Mouse (Mus musculus) cerebellum, adult 2 months (tissue): ENCODE measurements around the gene Serpinb9b. TPM values are rescaled to one million over a fixed set of nuclear protein-coding genes. Genes with fewer than 3 reads are reported as not detected.

Experiments used
- DNase-seq, 2 experiments: peaks; one replicate each; pipeline ENCODE4 v3.0.0; 2021
- H3K27ac ChIP-seq: fragments of 200-500 bp; 2 replicates; pipeline ENCODE4 v1.5.1; 2012; ENCODE audit warnings: low read length, control low read depth, inconsistent platforms; ENCODE audit not compliant: insufficient read depth
- H3K27me3 ChIP-seq: fragments of 200-500 bp; 2 replicates; pipeline ENCODE4 v1.6.1; 2012; ENCODE audit warnings: inconsistent platforms, mild to moderate bottlenecking, low read length, moderate library complexity; ENCODE audit not compliant: control insufficient read depth, insufficient read depth
- H3K4me1 ChIP-seq: fragments of 200-500 bp; 2 replicates; pipeline ENCODE4 v1.6.1; 2011; ENCODE audit warnings: low read length; ENCODE audit not compliant: control insufficient read depth, insufficient read depth
- H3K4me3 ChIP-seq: fragments of 200-500 bp; replicated peaks from 2 replicates; pipeline ENCODE3; 2011; ENCODE audit warnings: mild to moderate bottlenecking, low read depth, low read length, control low read depth; ENCODE audit not compliant: insufficient read depth
- CTCF ChIP-seq: fragments of 200-500 bp; IDR thresholded peaks from 2 replicates; pipeline ENCODE4 v1.5.1; 2011; ENCODE audit warnings: low read depth, mild to moderate bottlenecking, control low read depth, low read length, moderate library complexity, borderline replicate concordance; ENCODE audit not compliant: insufficient read depth
- POLR2A ChIP-seq: fragments of 200-500 bp; IDR thresholded peaks from 2 replicates; pipeline ENCODE4 v1.6.1; 2011; ENCODE audit warnings: low read length, control low read depth, borderline replicate concordance; ENCODE audit not compliant: insufficient read depth
- WGBS: fragments of 180-500 bp; shearing (Covaris S2); methylation state at CpG from one replicate; pipeline ENCODE4 v1.1.7; 2018; 5-methylcytosine and 5-hydroxymethylcytosine counted together
- polyA plus RNA-seq: library from polyadenylated mRNA; depleted of rRNA; stranded (reverse); fragments of >200 nt; gene quantifications from 2 replicates; pipeline ENCODE4 v1.2.3, GENCODE M21; 2012; rRNA removed

The Serpinb9b gene
- 0.03 and 0.05 TPM in 2 replicates for polyA plus RNA-seq

DNA sequence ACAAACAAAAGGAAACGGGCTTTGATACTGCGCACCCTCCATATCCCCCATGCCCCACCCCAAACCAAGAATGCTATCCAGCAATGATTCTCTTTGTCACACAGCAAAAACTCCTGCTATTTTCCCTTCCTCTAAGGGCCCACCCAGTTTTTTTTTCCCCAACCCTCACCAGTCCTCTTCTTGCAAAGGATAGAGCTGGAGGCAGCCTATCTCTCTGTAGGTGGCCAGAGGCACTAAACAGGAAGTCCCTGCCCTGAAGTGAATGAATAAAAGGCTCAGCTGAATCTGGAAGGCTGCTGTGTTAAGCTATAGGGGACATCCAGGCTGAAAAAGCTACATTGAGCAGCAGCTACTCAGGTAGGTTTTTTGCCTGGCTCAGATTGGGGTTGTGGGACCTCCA, at the start of gene Serpinb9b:
Gene Serpinb9b, plus strand, starts transcription at position 173 of the 400 bp plus-strand sequence.
- H3K27me3 ChIP-seq, result no peaks in the 10 kb centered on the region
- DNase-seq, result no peak
- WGBS, result 96% methylated on average over 2 of the region's 2 CpGs
- H3K27ac ChIP-seq, result no peak within 1 kb of the TSS
- no peak within 1 kb of the TSS for H3K4me3 ChIP-seq
- no peak for TF ChIP-seq CTCF
- no peak for TF ChIP-seq POLR2A
- no peaks in the 10 kb centered on the region for H3K4me1 ChIP-seq

DNA sequence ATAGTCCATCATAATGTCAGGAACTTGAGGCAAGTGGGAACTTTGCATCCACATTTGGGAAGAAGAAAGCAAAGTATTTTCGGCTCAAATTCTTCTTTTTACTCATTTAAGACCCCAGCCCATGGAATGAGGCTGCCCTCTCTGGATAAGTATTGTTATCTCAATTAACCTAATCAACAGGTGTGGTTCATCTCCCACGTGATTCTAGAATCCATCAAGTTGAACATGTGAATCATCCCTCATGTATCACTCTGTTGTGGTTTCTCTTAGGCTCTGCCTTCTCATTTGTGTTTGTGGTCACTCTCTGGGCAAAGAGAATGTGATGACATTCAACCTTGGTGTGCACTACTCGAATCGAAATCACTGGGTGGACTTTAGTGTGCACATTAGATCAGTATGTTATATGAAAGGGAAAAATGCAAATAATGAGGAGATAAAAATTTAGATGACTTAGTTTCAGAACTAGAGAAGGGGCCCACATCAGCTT, 44.6 kb upstream of the Serpinb9b start:
- Histone ChIP-seq H3K4me3 (no peak overlapping the region), H3K27ac (no peak overlapping the region), H3K4me1 (no peaks in the 10 kb centered on the region), H3K27me3 (no peaks in the 10 kb centered on the region)
- 82% methylated on average over 4 of the region's 4 CpGs for WGBS
- no peak for DNase-seq
- no peak for TF ChIP-seq POLR2A
- no peak for TF ChIP-seq CTCF

DNA sequence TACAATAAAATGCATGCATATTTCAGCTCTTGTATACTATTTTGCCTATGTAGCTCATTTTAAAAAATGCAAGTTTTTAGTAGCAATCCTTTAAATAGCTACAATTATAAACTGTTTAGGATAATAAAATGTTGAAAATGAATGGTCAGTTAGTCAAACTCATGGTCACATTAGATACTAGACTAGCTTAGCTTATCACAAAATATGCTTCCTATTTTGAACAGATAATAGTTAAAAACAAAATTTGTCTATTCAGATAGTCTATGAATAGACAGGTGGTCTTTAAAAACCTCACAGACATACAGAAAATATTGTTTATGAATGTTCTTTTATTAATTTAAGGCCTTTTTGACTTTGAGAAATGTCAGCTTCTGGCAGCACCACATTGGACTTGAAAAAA, 41.0 kb upstream of the Serpinb9b start:
- TF ChIP-seq POLR2A (no peak), CTCF (no peak)
- Histone ChIP-seq H3K27me3 (no peaks in the 10 kb centered on the region), H3K4me3 (no peak overlapping the region), H3K27ac (no peak overlapping the region), H3K4me1 (no peaks in the 10 kb centered on the region)
- no peak for DNase-seq

DNA sequence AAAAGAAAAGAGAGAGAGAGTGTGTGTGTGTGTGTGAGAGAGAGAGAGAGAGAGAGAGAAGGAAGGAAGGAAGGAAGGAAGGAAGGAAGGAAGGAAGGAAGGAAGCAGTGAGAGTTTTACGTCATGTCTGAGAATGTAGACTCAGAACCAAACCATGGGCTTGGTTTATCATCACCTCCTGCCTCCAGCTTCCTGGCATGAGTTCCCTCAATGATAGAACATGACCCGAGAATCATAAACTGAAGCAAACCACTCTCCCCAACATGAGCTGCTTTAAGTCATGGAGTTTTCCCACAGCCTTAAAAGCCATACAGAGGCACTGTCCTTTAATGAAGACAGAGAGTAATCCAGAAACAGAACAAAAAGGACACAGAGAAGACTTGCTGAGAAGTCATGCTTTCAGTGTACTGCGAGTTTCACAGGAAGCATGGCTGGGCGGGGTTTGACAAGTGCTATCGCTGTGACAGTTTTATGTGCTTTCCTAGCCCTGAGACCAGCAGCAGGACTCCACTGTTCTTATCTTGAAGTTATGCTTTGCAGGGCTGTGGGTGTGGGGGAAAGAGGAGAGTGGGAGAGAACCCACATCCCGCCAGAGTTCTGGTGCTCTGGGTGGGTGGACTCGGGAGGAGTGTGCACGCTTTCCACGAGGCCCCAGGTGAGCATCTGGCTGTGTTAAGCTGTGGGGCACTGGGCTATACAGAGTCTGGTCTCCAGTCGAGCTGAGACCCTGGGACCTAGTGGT, 33.9 kb upstream of the Serpinb9b start:
- H3K27ac ChIP-seq, result no peak overlapping the region
- H3K27me3 ChIP-seq, result no peaks in the 10 kb centered on the region
- no peak overlapping the region for H3K4me3 ChIP-seq
- no peak for DNase-seq
- TF ChIP-seq CTCF, result no peak
- no peak for TF ChIP-seq POLR2A
- no peaks in the 10 kb centered on the region for H3K4me1 ChIP-seq
- WGBS, result 83% methylated on average over 10 of the region's 10 CpGs

DNA sequence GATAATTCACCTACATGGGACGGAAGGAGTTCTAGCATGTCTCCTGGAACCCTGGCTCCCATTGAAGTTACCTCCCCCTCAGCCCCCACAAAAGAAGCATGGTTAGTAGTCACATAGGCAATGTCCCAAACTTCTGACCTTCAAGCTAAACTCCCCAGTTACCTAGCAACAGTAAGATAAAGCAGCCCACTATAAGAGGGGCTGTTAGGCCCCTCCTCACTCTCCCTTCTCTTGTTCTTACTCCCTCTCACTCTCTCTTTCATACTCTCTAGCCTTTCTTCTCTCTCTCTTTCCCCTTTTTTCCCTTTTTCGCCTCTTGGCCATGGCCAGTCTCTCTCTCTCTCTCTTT, 33.3 kb upstream of the Serpinb9b start:
- Histone ChIP-seq H3K4me3 (no peak overlapping the region), H3K4me1 (no peaks in the 10 kb centered on the region), H3K27ac (no peak overlapping the region), H3K27me3 (no peaks in the 10 kb centered on the region)
- no peak for DNase-seq
- 81% methylated on average over 2 of the region's 2 CpGs for WGBS
- TF ChIP-seq POLR2A (no peak), CTCF (no peak)

DNA sequence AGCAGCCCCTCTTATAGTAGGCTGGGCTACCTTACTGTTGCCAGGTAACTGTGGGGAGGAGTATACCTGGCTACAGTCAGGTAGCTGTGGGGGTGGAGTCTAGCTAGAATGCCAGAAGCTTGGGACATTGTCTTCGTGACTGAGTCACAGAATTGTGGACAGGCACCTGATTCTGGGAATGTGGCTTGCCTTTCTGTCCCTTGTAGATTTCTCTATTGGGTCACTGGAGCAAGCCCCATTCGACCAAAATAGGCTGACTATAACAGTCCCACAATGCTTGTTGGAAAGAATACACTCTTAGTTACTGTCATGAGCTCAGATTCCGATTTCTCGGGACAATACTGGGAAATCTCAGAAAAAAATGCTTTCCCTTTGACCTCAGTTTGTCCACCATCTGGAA, 32.2 kb upstream of the Serpinb9b start:
- DNase-seq, result no peak
- 74% methylated on average over 4 of the region's 4 CpGs for WGBS
- Histone ChIP-seq H3K4me3 (no peak overlapping the region), H3K4me1 (no peaks in the 10 kb centered on the region), H3K27ac (no peak overlapping the region), H3K27me3 (no peaks in the 10 kb centered on the region)
- TF ChIP-seq POLR2A (no peak), CTCF (no peak)

DNA sequence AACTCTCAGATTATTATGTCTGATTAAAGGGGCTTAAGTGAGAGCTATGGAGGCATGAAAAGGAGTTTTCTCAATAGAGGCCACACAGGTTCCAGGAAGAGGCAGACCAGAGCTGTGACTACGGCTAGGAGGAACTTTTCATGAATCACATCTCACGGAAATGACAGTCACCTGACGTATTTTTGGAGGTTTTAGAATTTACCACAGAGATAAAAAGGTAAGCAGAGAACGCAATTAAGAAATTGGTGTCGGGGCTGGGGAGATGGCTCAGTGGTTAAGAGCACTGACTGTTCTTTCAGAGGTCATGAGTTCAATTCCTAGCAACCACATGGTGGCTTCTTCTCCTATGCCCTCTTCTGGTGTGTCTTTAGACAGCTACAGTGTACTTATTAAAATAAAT, 25.9 kb upstream of the Serpinb9b start:
- DNase-seq, result no peak
- no peaks in the 10 kb centered on the region for H3K4me1 ChIP-seq
- TF ChIP-seq POLR2A, result no peak
- no peak for TF ChIP-seq CTCF
- WGBS, result 93% methylated on average over 5 of the region's 5 CpGs
- no peak overlapping the region for H3K4me3 ChIP-seq
- H3K27me3 ChIP-seq, result no peaks in the 10 kb centered on the region
- H3K27ac ChIP-seq, result no peak overlapping the region

DNA sequence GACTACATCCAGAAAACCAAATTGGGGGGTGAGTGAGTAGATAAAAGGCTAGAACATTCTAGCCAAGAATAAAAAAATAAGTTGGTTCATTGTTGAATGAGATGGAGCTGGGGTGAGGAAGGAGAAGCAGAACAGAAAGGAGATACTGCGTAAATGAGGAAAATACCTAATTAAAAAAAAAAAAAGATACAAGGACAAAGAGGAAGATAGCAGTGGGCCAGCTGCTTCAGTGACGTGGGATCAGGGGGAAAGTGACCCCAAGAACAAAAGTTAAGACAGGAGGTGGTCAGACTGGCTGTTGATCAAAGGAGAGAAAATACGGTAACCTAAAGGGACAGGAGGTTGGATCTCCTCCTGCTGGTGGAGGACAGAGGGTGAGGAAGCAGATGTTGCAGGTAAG, 24.3 kb upstream of the Serpinb9b start, which contains the start of gene Serpinb9:
Gene Serpinb9, plus strand, starts transcription at position 301 of the 400 bp plus-strand sequence.
- no peak for DNase-seq
- Histone ChIP-seq H3K4me1 (no peaks in the 10 kb centered on the region), H3K27me3 (no peaks in the 10 kb centered on the region), H3K27ac (no peak within 1 kb of the TSS), H3K4me3 (no peak within 1 kb of the TSS)
- WGBS, result 73% methylated on average over 3 of the region's 3 CpGs
- no peak for TF ChIP-seq CTCF
- no peak for TF ChIP-seq POLR2A
